Mouse (Mus musculus) limb, embryonic 10.5 days (tissue): ENCODE measurements around the gene Triobp. TPM values are rescaled to one million over a fixed set of nuclear protein-coding genes. Genes with fewer than 3 reads are reported as not detected.

Experiments
- DNase-seq: peaks from one replicate; pipeline ENCODE4 v3.0.0-alpha.2; 2017; ENCODE audit warnings: low spot score
- H3K27ac ChIP-seq: fragments of 300-500 bp; sonication (generic); 2 replicates; pipeline ENCODE4 v1.5.1; 2016; ENCODE audit warnings: mild to moderate bottlenecking
- H3K27me3 ChIP-seq: fragments of 300-500 bp; sonication (generic); 2 replicates; pipeline ENCODE4 v1.6.1; 2016; ENCODE audit warnings: low read depth, mild to moderate bottlenecking; ENCODE audit not compliant: poor library complexity, severe bottlenecking
- H3K36me3 ChIP-seq: fragments of 300-500 bp; sonication (generic); 2 replicates; pipeline ENCODE4 v1.6.1; 2016; ENCODE audit warnings: mild to moderate bottlenecking, moderate library complexity
- H3K4me1 ChIP-seq: fragments of 300-500 bp; sonication (generic); 2 replicates; pipeline ENCODE4 v1.6.1; 2016
- H3K4me3 ChIP-seq: fragments of 300-500 bp; sonication (generic); 2 replicates; pipeline ENCODE4 v1.5.1; 2016; ENCODE audit warnings: mild to moderate bottlenecking, moderate library complexity
- H3K9me3 ChIP-seq: fragments of 300-500 bp; sonication (generic); replicated peaks from 2 replicates; pipeline ENCODE4 v1.6.1; 2016; ENCODE audit warnings: mild to moderate bottlenecking
- WGBS: fragments of 180-500 bp; shearing (Covaris S2); methylation state at CpG from one replicate; pipeline ENCODE4 v1.1.7; 2016; 5-methylcytosine and 5-hydroxymethylcytosine counted together
- polyA plus RNA-seq: library from polyadenylated mRNA; unstranded; fragments of >200 nt; fragmentation: Nextera tagmentation; extraction: Ambion mirVana; gene quantifications from 2 replicates; pipeline ENCODE4 v1.2.1, GENCODE M21; 2016

Triobp gene
- polyA plus RNA-seq, 1 experiment from 2014 or later: 54.6 TPM

- Histone ChIP-seq H3K9me3 (no peaks in the 10 kb centered on the region), H3K27ac (peak overlapping the region; percentile 95), H3K4me3 (peak overlapping the region; percentile 94), H3K4me1 (peaks cover 69% of the 10 kb centered on the region), H3K36me3 (peaks cover 15% of the 10 kb centered on the region), H3K27me3 (no peaks in the 10 kb centered on the region)
- WGBS: under 1% methylated on average over 66 of the region's 67 CpGs
- DNase-seq: peak; percentile 97
Observed at GRCm38 (mm10) chr15:78982658-78983435, 35.3 kb downstream of the Triobp start.

- WGBS: 0% methylated on average over 21 of the region's 21 CpGs
Observed at GRCm38 (mm10) chr15:78983436-78984285, 36.1 kb downstream of the Triobp start.

GRCm38 (mm10) chr15:78984286-78984778 lies 36.8 kb downstream of the Triobp start:
- H3K4me1 ChIP-seq: peaks cover 56% of the 10 kb centered on the region
- H3K27ac ChIP-seq: peak overlapping the region; percentile 95
- 36% methylated on average over 5 of the region's 5 CpGs for whole genome bisulfite sequencing

More at GRCm38 (mm10) chr15:78983436-78984285, 36.1 kb downstream of the Triobp start:
- H3K4me1 ChIP-seq: peaks cover 63% of the 10 kb centered on the region
- no peaks in the 10 kb centered on the region for H3K9me3 ChIP-seq
- peak overlapping the region; percentile 94 for H3K4me3 ChIP-seq
- H3K36me3 ChIP-seq: peaks cover 23% of the 10 kb centered on the region
- peak; percentile 74 for DNase-seq
- no peaks in the 10 kb centered on the region for H3K27me3 ChIP-seq
- peak overlapping the region; percentile 95 for H3K27ac ChIP-seq

GRCm38 (mm10) chr15:78986536-78987220 lies 39.2 kb downstream of the Triobp start:
- Histone ChIP-seq H3K27me3 (no peaks in the 10 kb centered on the region), H3K4me1 (peaks cover 50% of the 10 kb centered on the region), H3K36me3 (peaks cover 53% of the 10 kb centered on the region), H3K4me3 (no peak overlapping the region), H3K27ac (no peak overlapping the region; the same call in 1 of the 2 replicates), H3K9me3 (no peaks in the 10 kb centered on the region)
- no peak for DNase-seq
- WGBS: 67% methylated on average over 11 of the region's 11 CpGs

More at GRCm38 (mm10) chr15:78984286-78984778, 36.8 kb downstream of the Triobp start:
- H3K27me3 ChIP-seq: no peaks in the 10 kb centered on the region
- no peak for DNase-seq
- H3K36me3 ChIP-seq: peaks cover 30% of the 10 kb centered on the region
- H3K4me3 ChIP-seq: peak overlapping the region; percentile 94
- no peaks in the 10 kb centered on the region for H3K9me3 ChIP-seq

GRCm38 (mm10) chr15:78988499-78988971 lies 41.0 kb downstream of the Triobp start:
- Histone ChIP-seq H3K27ac (no peak overlapping the region), H3K36me3 (peaks cover 72% of the 10 kb centered on the region), H3K4me1 (peaks cover 33% of the 10 kb centered on the region), H3K27me3 (no peaks in the 10 kb centered on the region), H3K4me3 (no peak overlapping the region), H3K9me3 (no peaks in the 10 kb centered on the region)
- 93% methylated on average over 14 of the region's 14 CpGs for WGBS
- no peak for DNase-seq

- H3K9me3 ChIP-seq: no peaks in the 10 kb centered on the region
- no peak for DNase-seq
- no peak overlapping the region for H3K4me3 ChIP-seq
- no peaks in the 10 kb centered on the region for H3K27me3 ChIP-seq
- 92% methylated on average over 14 of the region's 14 CpGs for WGBS
- H3K36me3 ChIP-seq: peaks cover 81% of the 10 kb centered on the region
- no peak overlapping the region for H3K27ac ChIP-seq
- peaks cover 24% of the 10 kb centered on the region for H3K4me1 ChIP-seq
Observed at GRCm38 (mm10) chr15:78989152-78990092, 41.9 kb downstream of the Triobp start.

- no peak for DNase-seq
- Histone ChIP-seq H3K4me1 (peaks cover 18% of the 10 kb centered on the region), H3K27ac (no peak overlapping the region), H3K27me3 (no peaks in the 10 kb centered on the region), H3K36me3 (peaks cover 87% of the 10 kb centered on the region), H3K4me3 (no peak overlapping the region), H3K9me3 (no peaks in the 10 kb centered on the region)
- whole genome bisulfite sequencing: 97% methylated on average over 9 of the region's 9 CpGs
Observed at GRCm38 (mm10) chr15:78990093-78990463, 42.6 kb downstream of the Triobp start.

- Histone ChIP-seq H3K9me3 (no peaks in the 10 kb centered on the region), H3K4me1 (peaks cover 14% of the 10 kb centered on the region), H3K27ac (no peak overlapping the region), H3K36me3 (peaks cover 97% of the 10 kb centered on the region), H3K27me3 (no peaks in the 10 kb centered on the region), H3K4me3 (no peak overlapping the region)
- 95% methylated on average over 25 of the region's 25 CpGs for WGBS
- DNase-seq: no peak
Observed at GRCm38 (mm10) chr15:78990970-78991525, 43.5 kb downstream of the Triobp start.

- Histone ChIP-seq H3K27me3 (no peaks in the 10 kb centered on the region), H3K9me3 (no peaks in the 10 kb centered on the region), H3K4me3 (no peak overlapping the region), H3K27ac (no peak overlapping the region), H3K4me1 (peaks cover 3% of the 10 kb centered on the region; the same call in 1 of the 2 replicates), H3K36me3 (peaks cover 99% of the 10 kb centered on the region)
- DNase-seq: no peak
- 92% methylated on average over 7 of the region's 7 CpGs for WGBS
Observed at GRCm38 (mm10) chr15:78992235-78992634, 44.7 kb downstream of the Triobp start.

- Histone ChIP-seq H3K27me3 (no peaks in the 10 kb centered on the region), H3K27ac (no peak overlapping the region), H3K9me3 (no peaks in the 10 kb centered on the region), H3K4me1 (peaks cover 3% of the 10 kb centered on the region; the same call in 1 of the 2 replicates), H3K36me3 (peaks cover 99% of the 10 kb centered on the region), H3K4me3 (no peak overlapping the region)
- WGBS: 95% methylated on average over 24 of the region's 24 CpGs
- no peak for DNase-seq
Observed at GRCm38 (mm10) chr15:78992925-78993324, 45.4 kb downstream of the Triobp start.

- Histone ChIP-seq H3K36me3 (peaks cover 97% of the 10 kb centered on the region), H3K27me3 (no peaks in the 10 kb centered on the region), H3K27ac (peak overlapping the region; percentile 42; the same call in 1 of the 2 replicates), H3K4me1 (peaks cover 11% of the 10 kb centered on the region; the same call in 1 of the 2 replicates), H3K9me3 (no peaks in the 10 kb centered on the region), H3K4me3 (no peak overlapping the region)
- DNase-seq: no peak
- 95% methylated on average over 4 of the region's 4 CpGs for WGBS
Observed at GRCm38 (mm10) chr15:78995916-78996315, 48.4 kb downstream of the Triobp start.
